Mouse (Mus musculus) myocyte (in vitro differentiated cells): ENCODE measurements around the gene Atp13a2.

Experiments
- CEBPB ChIP-seq: IDR thresholded peaks from 2 replicates; pipeline ENCODE4 v1.6.1; 2011; ENCODE audit warnings: mild to moderate bottlenecking, moderate library complexity; ENCODE audit not compliant: poor library complexity, insufficient read depth, severe bottlenecking
- E2F4 ChIP-seq: IDR thresholded peaks from one replicate; pipeline ENCODE4 v1.6.1; 2011; ENCODE audit warnings: mild to moderate bottlenecking, control low read depth, moderate library complexity; ENCODE audit not compliant: insufficient read depth
- MAX ChIP-seq: IDR thresholded peaks from one replicate; pipeline ENCODE4 v1.6.1; 2011; ENCODE audit warnings: low read depth, mild to moderate bottlenecking, control low read depth
- MYOD1 ChIP-seq, 3 experiments: IDR thresholded peaks; one replicate each; pipeline ENCODE4 v1.6.1; 2011; ENCODE audit warnings: control low read depth in 2 of 3, low read depth in 2 of 3, mild to moderate bottlenecking in 2 of 3, moderate library complexity in 1 of 3; ENCODE audit not compliant: insufficient read length in 2 of 3, control insufficient read depth in 1 of 3
- MYOG ChIP-seq, 3 experiments: IDR thresholded peaks; one replicate each; pipeline ENCODE4 v1.6.1; 2011; ENCODE audit warnings: control low read depth in 2 of 3, low read depth in 2 of 3, mild to moderate bottlenecking in 2 of 3; ENCODE audit not compliant: insufficient read length in 2 of 3, control insufficient read depth in 1 of 3, insufficient read depth in 1 of 3
- POLR2A ChIP-seq: IDR thresholded peaks from one replicate; pipeline ENCODE4 v1.6.1; 2011; ENCODE audit warnings: low read depth, mild to moderate bottlenecking, control low read depth, moderate library complexity; ENCODE audit not compliant: insufficient read length
- POLR2AphosphoS2 ChIP-seq: IDR thresholded peaks from one replicate; pipeline ENCODE4 v1.6.1; 2011; ENCODE audit warnings: low read depth, control low read depth; ENCODE audit not compliant: insufficient read length
- REST ChIP-seq: IDR thresholded peaks from one replicate; pipeline ENCODE4 v1.6.1; 2011; ENCODE audit warnings: mild to moderate bottlenecking, control low read depth, moderate library complexity; ENCODE audit not compliant: insufficient read depth, insufficient read length
- SRF ChIP-seq: IDR thresholded peaks from one replicate; pipeline ENCODE4 v1.6.1; 2011; ENCODE audit warnings: low read depth; ENCODE audit not compliant: control insufficient read depth, insufficient read length
- TCF12 ChIP-seq: IDR thresholded peaks from one replicate; pipeline ENCODE4 v1.6.1; 2011; ENCODE audit warnings: mild to moderate bottlenecking, control low read depth; ENCODE audit not compliant: poor library complexity, insufficient read depth, severe bottlenecking
- TCF3 ChIP-seq: IDR thresholded peaks from one replicate; pipeline ENCODE4 v1.6.1; 2011; ENCODE audit warnings: low read depth, control low read depth; ENCODE audit not compliant: insufficient read length
- USF1 ChIP-seq: IDR thresholded peaks from one replicate; pipeline ENCODE4 v1.6.1; 2011; ENCODE audit warnings: low read depth, mild to moderate bottlenecking, control low read depth, moderate library complexity

DNA sequence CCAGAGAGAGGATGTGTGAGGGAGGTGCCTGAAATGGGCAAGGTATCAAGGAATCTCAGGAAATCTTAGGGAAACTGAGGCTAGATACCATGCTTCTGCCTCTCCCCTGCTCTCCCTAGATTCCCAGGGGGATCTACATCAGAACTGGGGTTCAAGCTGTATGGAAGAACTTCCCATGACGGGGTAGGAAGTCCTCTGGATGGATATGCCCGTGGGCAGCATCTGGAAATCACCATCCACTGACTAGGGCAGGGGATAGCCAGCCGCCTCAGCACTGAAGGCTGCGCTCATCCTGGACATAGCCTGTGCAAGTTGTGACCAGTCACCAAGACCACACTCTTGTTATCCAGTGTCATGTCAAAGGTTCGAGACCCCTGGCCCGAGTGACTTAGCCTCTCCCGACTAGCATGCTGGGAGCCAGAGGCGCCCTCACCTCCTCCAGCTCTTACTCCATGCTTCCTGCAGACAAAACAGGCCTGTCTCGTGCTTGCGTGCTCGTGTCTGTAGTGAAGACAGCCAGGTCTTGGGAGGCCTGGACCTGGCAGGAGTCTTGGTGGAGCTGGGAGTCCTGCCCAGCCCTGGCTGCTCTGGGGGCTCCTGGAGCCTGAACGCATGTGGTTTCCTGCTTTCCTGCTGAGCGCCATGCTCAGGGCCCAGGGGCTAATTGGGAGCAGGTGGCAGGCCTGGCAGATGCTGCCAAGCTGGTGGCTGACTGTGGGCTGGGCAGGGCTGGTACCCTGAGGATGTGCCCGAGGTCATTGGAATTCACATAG lies 25.1 kb downstream of the Atp13a2 start:
- TF ChIP-seq MYOG (IDR thresholded peaks at IDR 0.05; ENCODE audit: control insufficient read depth in 1 of 3, insufficient read depth in 1 of 3, insufficient read length in 2 of 3, low read depth in 2 of 3) (peak in 1 of 3 experiments; percentile 8), MAX (no peak), POLR2A (no peak), MYOD1 (IDR thresholded peaks at IDR 0.05; ENCODE audit: control insufficient read depth in 1 of 3, insufficient read length in 2 of 3, low read depth in 2 of 3) (peak in 2 of 3 experiments; percentile 14 to 22), TCF12 (no peak), USF1 (no peak), E2F4 (no peak), REST (no peak), SRF (no peak), CEBPB (no peak), POLR2AphosphoS2 (no peak), TCF3 (no peak)
